Mouse (Mus musculus): ENCODE results near the gene Mcm10.
A peak's percentile ranks its signal among the peaks of the same experiment; 100 is the strongest.
"Not testable (repeated sequence)": the region's sequence is repeated elsewhere in the genome, so short reads cannot be mapped to it uniquely, and the experiment has no call there.

Gene Mcm10

DNA sequence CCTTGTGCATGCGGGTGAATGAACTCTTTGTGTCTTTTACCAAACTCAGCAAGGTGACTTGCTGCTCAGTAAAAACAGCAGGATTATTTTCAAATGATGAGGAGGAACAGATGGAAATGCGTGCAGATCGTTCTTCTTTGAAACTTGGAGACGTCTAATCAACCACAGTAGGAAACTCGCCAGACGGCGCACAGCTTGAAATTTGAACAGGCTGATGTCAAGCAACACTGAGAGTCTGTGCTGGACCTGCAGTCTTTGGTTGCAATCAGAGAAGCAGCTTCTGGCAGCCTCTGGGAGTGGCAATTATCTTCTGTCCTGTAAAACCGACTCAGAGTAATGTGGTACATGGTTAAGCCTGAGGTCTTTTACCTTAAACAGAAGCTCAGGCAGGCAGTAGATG lies 34.5 kb downstream of the Mcm10 start:
- DNase-seq: peak; percentile 9

DNA sequence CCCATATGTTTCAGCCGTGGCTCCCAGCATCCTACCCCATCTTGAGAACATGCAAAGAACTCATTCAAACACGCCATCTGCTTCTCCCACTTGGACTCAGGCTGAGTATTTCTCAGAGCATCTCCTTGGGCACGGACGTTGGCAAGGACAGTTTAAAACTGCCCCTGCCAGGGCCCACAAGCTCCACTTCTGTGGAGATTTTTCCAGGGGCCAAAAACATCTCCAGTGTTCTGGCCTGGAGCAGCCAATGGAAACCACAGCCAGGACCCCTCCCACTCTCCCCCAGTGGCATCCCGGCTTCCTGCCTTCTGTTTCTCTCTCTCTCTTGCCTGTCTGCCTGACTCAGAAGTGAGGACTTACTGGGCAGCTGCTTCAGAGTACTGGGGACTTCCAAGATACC lies 36.8 kb downstream of the Mcm10 start, which contains the start of gene Ucma:
TSS of gene Ucma (plus strand) at position 316 of the 400 bp plus-strand sequence.
- peak; percentile 4 for DNase-seq

DNA sequence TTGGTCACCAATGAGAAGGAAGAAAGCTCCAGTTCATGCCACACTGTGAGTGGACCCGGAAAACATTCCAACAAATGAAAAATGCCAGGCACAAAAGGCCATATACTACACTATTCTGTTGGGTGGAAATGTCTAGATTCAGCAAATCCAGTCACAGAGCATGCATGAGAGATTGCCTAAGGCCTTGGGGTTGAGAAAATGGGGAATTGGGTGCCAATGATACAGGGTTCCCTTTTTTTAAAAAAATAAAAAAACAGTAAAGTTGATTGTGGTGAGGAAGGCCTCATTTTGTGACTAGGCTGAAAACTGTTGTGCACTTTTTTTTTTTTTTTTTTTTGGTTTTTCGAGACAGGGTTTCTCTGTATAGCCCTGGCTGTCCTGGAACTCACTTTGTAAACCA lies 43.5 kb downstream of the Mcm10 start:
- DNase-seq: no peak

DNA sequence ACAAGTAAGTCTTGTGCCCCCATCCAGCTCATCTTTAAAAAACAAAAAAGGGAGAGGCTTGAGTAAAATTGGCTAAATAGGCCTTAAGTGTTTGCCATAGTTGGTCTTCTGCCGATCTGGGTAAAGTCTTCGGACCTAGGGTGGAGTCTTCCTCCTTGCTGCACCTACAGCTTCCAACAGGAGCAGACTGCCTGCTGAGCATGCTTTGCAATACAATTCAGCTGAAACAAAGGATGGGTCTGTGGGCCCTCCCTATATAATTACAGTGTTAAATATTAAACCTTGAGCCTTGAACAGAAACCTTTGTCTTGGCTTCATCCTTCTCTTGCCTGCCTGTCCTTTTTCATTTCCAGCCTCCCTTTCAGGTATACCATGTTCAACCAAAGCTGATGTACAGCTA lies 44.8 kb downstream of the Mcm10 start:
- no peak for DNase-seq

DNA sequence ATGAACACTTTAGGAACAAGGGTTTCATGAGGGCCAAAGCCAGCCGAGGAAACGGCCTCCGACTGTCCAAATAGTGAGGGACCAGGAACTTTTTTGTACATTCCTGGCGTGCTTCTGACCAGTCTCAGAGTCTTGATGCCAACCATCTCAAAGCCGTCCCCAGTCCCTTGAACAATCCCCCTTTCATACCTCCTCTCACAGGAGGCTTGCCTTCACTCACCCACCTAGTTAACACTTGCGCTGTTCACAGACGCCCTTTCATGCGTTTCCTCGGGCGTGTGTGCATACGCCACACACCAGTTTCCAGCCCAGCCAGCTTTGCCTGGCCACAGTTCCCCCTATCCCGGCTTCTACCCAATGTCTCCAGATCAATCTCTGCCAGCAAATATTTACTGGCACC lies 54.6 kb downstream of the Mcm10 start:
- no peak for DNase-seq

DNA sequence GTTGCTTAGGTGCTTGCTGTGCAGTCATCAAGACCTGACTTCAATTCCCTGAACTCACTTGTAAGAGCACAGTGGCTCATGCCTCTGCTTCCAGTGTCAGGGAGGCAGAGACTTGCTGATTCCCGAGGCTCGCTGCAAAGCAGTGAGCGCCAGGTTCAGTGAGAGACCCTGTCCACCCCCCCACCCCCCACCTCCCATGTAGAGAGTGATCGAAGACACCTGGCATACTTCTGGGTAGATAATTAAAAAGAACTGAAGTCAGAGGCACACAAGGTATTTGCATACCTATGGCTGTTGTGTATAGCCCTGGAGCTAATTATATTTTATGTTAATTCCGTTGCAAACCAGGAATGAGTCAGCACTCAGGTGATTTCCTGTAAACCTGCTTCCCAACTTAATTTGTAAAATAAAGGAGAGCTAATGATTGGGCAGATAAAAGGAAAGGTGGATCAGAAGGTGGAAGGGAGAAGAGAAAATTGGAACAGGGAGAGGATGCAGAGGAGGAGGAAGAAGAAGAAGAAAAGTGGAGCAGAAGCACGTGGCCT lies 58.3 kb downstream of the Mcm10 start:
- no peak for DNase-seq

DNA sequence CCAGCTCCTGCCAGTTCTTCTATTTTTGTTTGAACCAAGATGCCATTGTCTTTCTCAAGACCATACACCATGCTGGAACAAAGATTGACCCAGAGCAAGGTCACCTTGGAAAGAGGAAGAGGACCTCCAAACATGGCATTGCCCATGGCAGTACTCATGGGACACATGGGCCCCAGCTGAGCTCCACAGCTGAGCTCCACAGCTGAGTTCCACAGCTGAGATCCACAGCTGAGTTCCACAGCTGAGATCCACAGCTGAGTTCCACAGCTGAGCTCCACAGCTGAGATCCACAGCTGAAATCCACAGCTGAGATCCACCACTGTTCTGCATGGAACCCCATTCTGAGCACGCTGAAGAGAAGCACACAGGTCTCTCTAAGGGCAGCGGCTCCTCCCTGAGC lies 61.6 kb downstream of the Mcm10 start:
- DNase-seq: no peak

DNA sequence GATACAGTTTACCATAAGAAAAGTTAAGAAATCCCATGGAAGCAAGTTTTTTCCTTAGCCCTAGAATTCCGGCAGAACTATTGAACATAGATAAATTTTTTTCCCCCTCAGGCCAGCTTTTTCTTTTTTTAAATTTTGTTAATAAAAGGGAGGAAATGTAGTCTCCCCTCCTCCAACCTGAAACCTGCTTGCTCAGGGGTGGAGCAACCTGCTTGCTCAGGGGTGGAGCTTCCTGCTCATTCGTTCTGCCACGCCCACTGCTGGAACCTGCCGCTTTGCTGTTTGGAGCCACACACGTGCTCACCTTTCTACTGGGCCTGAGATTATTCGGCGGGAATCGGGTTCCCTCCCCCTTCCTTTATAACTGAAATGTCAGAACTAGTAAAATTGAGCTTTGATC lies 62.9 kb downstream of the Mcm10 start:
- DNase-seq: not testable (repeated sequence)

DNA sequence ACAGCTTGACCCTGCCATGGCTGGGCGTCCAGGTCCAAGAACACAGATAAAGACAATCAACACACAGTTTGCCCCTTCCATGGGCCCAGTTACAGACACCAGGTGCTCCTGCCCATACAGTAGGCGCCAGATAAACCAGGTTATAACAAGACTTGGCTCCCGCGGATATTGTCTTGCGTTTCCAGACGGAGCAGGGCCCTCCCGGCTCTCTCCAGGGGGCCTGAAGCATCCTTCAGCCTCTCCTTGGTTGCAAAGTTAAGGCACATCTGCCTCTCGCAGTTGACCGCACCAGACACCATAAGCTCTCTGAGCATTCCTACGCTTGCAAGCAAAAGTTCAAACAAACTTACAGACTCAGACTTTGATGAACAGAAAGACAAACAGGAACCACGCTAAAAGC lies 71.7 kb downstream of the Mcm10 start:
- DNase-seq: no peak
